Mouse (Mus musculus): ENCODE results near the gene Nphs1.
"Not testable (repeated sequence)": the region's sequence is repeated elsewhere in the genome, so short reads cannot be mapped to it uniquely, and the experiment has no call there.

Nphs1 gene

DNA sequence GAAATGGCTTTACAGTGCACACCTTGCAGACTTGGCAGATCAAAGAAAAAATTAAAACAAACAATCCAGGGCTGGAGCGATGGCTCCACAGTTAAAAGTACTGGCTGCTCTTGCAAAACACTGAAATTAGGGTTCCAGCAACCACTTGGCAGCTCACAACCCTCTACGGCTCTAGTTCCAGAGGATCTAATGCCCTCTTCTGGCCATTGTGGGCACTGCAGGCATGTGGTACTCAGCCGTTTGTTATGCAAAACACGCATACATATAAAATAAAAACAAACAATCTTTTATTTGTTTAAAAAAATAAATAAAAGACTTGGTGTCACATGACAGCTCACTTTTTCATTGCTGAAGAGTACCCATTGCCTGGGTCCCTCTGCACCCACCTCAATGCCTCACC, 34.6 kb downstream of the Nphs1 start:
- peak; percentile 74 for DNase-seq (ENCODE audit: low read depth, low spot score)

DNA sequence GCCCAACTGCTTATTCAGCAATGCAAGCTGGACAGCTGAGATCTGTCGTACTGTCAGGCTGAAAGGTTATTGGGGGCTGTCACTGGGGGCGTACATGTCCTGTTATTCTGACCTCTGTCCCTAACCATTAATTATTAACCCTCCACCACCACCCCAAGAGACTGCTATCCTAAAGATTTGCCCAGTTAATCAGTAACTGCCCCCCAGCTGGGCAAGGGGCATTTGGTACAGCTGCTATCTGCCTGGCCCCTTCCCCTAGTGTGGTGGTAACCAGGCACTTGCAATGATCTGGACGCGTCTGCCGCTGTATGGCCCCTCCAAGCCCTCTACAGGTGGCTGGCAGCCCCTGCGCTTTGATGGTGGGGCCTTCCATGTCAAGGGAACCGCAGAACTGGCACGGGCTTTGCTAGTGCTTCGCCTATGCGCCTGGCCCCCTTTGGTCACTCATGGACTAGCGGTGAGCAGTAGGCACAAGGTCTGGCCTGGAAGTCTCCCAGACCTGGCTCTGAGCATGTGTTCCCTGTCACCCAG, 35.4 kb downstream of the Nphs1 start, which contains the start of gene Prodh2:
Prodh2 (plus strand) TSS at position 222 of the 531 bp plus-strand sequence.
- no peak for DNase-seq (ENCODE audit: low read depth, low spot score)

DNA sequence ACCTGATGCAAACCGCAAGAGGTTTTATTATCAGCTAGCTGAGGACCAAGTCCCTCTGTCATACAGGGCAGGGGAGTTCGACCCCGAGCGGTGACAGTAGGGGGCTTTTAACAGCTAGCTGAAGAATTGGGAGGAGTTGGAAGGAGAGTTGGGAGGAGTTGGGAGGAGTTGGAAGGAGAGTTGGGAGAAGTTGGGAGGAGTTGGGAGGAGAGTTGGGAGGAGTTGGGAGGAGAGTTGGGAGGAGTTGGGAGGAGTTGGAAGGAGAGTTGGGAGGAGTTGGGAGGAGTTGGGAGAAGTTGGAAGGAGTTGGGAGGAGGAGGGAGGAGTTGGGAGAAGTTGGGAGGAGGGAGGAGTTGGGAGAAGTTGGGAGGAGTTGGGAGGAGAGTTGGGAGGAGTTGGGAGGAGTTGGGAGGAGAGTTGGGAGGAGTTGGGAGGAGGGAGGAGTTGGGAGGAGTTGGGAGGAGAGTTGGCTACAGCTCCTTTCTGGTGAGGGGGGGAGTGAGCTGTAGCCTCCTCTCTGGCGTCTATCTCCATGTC, 37.5 kb downstream of the Nphs1 start:
- not testable (repeated sequence) for DNase-seq (ENCODE audit: low read depth, low spot score)

DNA sequence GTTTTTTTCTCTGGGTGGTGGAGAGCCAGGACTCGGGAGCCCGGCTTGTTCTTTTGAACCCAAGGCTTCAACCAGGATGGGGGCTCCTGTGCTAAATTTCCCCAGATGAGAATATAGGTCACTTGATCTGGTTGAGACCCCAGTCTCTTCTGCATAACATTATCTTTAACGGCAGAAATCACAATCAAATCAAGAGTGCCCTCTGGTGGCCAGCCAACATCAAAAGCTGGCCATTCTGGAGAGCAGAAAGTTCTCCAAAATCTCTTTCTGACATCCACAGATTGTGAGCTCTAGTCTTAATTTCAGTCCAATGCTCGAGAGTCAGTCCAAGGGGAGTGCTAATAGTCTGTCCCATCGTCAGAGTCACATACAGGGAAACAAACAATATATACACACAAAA, 43.0 kb downstream of the Nphs1 start:
- not testable (repeated sequence) for DNase-seq (ENCODE audit: low read depth, low spot score)

DNA sequence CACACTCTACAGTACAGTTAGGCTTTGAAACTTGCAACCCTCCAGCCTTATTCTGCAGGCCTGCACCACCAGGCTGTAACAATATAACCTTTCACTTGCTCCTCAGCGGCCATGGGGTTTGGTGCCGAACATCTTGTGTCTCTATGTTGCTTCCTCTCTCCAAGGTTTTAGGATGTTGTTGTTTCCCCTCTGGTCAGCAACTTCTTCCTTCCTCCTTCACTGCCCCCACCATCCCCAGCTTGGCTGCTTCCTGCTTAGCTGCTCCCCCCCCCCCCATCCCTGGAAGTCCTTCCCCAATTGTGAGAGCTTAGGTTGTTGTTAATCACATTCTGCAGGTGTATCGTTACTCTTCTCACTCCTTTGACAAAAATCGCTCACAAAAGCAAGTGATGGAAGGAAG, 49.9 kb downstream of the Nphs1 start:
- DNase-seq (ENCODE audit: low read depth, low spot score): no peak

DNA sequence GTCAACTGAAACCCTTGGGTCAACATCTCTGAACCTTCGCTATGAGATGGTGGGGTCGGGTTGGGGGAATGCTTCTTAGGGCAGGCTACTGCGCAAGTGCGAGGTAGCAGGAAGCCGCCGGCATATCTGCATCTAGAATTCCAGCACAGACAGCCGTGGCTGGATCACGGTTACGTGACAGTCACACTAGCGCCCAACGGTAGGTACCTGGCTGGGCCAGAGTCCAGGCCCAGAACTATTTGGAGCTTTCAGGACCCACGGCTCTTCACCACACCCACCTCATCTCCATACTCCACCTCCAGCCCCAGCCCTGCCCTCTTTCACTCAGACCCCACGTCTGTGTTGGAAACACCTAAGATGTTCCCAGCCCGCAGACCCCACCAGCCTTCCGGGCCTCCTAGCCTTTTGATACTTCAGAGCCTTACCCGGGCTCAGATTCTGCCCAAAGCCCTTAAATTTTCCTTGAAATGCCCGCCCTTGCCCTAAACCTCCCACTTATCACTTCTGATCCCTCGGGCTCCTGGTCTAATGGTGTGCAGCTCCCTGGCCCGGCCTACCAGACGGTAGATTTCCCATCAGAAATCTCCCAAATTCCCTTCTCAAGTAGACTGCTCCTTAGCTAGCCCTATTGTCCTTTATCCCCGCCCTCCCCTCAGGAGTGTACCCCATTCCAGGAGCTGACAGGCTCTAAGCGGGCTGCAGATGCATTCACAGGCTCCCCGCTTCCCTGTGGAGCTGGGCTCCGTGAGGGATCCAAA, 57.1 kb downstream of the Nphs1 start:
- no peak for DNase-seq (ENCODE audit: low read depth, low spot score)

DNA sequence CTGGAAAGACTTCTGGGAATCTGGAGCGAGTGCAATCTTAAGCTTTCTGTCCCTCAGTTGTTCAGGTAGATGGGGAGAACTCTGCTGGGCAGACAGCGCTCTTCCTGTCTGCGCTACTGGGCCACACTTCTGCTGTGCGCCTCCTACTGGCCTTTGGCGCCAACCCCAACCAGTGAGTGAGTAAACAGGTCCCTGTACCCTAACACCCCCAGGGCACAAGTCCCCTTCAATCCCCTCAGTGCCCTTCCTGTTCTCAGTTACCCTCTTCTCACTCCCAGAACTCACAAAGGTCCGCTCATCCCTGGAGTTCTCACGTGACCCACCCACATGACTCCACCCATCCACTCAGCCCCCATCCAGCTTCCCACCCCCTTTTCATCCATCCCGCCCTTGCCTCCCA, 60.2 kb downstream of the Nphs1 start:
- peak; percentile 17 for DNase-seq (ENCODE audit: low read depth, low spot score)

DNA sequence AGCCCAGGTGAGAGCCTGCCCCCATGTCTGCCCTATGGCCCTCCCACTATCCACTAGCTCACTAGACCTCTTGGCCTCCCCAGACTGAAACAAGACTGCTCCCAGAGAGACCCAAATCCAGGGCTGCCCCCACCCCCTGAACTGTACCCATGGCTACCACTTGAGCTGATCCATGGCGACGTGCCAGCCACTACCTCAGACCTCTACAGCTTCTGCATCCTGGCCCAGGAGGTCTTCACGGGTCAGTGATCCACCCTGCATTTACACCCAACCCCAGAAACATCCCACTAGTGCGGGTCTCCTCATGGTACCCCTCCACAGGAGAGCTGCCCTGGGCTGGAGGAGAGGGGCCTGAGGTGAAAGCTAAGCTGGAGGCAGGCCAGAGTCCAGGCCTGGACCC, 62.3 kb downstream of the Nphs1 start:
- no peak for DNase-seq (ENCODE audit: low read depth, low spot score)

DNA sequence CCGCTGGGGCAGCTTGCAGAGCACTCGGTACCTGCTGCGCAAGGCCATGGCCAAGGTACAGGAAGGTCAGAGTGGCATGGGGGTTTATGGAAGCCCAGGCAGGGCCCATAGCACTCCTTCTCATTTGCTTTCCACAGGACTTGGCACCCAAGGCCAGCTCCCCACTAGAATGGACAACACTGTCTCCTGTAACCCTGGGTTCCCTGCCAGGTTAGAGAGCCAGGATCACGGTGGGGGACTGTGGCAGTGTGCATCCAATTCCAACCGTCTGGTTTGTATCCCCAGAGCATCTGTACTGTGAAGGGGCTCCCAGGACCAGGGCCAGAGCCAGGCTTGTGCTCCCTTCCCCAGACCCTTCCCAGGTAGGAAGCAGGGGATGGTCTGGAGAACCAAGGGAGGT, 62.7 kb downstream of the Nphs1 start:
- DNase-seq (ENCODE audit: low read depth, low spot score): no peak

DNA sequence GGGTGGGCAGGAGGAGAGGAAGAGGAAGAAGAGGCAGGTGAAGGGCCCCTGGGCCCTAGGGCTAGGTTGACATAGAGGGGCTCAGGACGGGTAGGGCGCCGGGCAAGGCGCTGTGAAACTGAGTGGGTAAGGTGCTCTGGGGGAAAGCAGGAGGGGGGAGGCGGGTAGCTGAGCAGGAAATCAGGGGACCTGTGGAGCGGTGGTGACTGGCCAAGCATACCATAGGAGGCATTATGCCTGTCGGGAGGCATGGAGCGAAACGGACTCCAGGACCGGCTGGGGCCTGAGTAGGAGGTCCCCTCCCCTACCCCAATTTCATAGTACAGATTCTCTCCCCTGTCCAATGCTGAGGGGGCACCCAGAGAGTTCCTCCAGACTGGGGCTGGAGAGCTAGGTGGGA, 64.8 kb downstream of the Nphs1 start:
- no peak for DNase-seq (ENCODE audit: low read depth, low spot score)

DNA sequence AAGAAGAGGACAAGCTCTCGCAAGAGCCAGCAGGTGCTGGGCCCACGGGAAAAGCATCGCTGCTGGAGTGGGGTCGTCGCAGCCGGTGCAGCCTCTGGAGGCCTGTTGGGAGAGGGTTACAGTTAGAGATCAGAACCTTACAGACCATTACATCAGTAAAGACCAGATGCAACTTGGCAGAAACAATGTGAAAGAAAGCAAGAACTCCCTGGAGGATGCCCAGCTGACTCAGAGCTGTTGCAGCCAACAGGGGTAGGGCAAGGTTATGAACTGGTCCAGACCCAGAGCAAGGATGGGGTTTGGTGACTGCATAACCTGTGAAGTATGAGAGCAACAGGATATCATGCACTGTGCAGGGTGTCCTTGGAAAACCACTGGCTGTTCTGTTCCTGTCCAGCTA, 66.4 kb downstream of the Nphs1 start:
- DNase-seq (ENCODE audit: low read depth, low spot score): no peak

DNA sequence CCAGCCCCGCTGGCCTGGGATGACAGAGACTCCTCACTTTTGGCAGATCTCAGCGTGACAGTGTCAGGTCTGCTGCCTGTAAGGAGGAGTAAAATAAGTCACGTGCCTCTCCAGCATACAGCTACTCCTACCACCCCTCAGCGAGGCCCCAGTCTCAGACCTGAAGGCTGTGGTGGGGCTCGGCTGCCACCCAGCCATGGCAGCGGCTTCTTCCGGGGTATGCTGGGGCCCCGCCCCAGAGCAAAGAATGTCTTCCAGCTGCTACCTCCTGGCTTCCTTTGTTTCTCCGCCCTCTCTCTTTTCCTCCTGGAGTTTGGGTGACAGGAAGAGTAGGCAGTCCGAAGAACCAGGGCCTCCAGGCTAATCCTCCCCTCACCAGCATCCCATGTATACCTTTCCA, 67.8 kb downstream of the Nphs1 start:
- DNase-seq (ENCODE audit: low read depth, low spot score): no peak

DNA sequence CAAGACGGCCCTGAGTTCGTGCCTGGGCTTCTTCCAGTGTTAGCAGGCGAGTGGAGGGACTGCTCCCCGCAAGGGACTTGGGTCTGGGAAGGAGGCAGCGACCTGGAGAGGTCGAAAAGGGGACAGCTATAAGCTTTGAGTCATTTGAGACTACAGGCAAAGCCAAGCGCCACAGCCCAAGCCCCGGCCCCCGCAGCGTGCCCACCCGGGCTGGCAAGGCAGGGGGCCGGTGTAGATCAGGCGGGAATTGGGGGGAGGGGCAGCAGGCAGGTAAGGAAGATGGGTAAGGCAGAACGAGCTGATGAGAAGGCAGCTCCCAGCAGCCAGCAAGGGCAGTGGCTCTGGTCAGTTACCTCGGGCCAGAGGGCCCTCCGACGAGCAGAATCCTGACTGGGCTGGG, 68.3 kb downstream of the Nphs1 start:
- DNase-seq (ENCODE audit: low read depth, low spot score): no peak

DNA sequence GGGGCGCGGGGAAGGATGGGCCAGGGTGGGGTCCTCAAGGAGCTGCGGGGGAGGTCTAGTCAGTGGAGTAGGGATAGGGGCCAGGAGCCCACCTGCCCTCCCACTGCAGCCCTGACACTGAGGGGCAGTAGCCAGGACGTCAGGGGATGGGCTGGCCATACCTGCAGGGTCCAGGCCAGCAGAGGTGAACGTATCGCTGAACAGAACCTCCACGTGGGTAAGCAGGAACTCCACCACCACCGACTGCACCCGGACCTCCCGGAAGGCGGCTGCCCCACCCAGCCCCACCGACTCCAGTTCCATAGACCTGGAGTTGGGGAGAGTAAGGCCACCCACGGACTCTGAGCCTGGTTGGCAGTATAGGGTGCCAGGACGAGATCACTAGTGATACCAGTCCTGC, 68.9 kb downstream of the Nphs1 start:
- no peak for DNase-seq (ENCODE audit: low read depth, low spot score)

DNA sequence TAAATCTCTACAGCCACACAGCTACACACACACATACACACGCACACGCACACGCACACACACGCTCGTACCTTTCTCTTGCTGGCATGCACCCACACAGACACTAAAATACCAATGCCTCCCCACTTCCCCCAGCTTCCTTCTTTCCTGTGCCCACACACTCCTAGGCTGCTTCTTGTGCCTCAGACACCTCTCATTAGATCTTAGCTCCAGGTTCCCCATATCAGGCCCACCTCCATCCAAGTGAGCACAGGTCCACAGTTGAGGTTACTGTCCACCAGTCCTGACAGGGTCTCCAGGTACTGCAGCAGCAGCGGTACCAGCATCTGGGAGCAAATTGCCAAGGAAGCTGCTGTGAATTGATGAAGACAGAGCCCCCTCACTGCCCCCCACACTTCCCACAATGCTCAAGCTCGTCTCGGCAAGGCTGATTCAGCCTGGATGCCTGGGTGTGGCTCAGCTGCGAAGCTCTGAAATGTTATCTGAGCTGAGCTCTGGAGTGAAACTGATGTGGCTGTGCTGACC, 73.2 kb downstream of the Nphs1 start:
- DNase-seq (ENCODE audit: low read depth, low spot score): no peak

DNA sequence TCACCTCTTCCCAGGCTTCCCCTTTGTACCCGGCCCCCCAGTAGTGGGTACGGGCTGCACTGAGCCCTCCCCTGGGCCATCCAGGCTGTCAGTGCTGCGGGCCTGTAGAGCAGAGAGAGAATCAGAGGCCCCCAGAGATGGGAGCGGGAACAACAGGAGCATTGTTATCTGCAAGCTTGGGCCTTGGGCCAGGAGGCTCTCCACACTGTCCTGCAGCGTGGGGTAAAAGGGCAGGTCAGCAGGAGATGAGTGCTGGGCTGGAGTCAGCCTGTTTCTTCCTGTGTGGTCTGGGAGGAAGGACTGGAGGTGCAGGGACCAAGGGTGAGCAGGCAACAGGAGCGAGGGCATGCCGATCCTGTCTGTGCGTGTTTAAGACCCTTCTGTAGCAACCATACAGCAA, 74.8 kb downstream of the Nphs1 start:
- no peak for DNase-seq (ENCODE audit: low read depth, low spot score)

DNA sequence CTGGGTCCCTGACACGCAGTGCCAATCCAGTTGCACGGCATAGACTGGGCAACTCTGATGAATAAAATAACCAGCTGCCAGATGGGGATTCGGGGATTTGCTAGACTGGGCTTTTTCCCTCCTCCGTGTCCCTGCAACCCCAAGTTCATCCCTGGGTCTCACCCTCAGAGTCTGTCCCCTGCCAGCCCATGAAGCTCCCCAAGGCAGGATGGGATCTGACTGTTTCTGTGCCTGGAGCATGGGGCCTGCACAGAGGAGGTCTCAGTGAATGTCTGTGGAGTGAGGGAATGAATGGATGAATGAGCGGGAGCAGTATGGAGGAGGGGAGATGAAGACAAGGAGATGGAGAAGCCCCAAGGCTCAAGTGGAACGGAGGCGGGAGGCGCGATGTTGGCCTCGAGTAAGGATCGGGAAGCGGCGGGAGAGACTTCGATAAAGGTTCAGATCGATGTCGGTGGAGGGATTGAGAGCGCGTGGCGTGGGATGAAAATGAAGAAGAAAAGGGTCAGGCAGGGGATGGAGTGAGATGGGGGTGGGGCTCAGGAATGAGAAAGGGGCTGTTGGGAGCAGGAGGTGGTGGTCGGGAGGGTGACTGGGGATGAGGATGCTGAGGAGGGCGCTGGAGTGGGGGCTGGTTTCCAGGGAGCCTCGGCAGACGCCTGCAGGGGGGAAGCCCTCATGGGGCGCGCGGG, 76.0 kb downstream of the Nphs1 start:
- DNase-seq (ENCODE audit: low read depth, low spot score): no peak

DNA sequence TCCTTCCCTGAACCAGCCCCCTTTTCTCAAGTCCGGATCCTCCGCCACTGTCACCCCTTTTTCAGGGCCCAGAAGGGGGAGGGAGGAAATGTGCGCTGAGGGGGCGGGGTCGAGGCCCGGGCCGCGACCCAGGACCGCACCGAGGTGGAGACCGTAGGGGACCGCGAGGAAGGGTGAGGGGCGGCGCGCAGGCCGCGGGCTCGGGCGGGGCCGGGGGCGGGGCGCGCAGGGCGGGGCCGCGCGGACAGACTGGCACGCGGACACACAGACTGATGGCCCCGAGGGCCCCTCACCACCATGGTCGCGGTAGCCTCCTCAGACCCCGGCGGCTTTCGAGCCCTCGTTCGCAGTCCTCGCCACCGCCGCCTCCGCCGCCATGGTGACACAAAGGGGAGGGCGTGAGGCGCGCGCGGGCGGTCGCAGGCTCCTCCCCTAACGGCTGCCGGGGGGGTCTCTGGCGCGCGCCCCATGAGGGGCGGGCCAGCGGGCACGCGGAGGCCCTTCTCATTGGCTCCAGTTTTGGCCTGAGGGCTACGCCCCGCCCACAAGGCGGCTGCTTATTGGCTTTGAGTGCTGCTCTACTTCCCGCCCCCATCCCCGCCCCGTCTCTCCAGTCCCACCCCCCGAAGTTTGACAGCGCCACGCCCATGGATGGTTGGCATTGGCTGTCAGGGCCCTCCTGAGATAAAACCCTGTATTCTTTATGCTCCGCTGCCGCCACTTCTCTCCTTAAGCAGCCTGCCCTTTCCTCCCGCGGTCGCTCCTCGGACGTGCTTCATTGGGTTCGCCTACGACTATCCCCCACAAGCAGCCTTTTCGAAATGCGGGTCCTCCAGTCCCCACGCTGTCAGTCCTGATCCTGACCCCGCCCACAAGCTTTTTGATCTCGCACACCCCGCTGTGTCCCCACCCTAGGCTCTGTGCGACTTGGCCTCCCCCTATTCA, 76.8 kb downstream of the Nphs1 start, which contains the start of gene Arhgap33:
Arhgap33 (minus strand) TSS at position 428 of the 945 bp plus-strand sequence.
- peak; percentile 99 for DNase-seq (ENCODE audit: low read depth, low spot score)
